Mouse (Mus musculus) liver, adult 2 months (tissue): ENCODE data around the gene Fzd5.

Experiments
- CTCF ChIP-seq: fragments of 200-500 bp; IDR thresholded peaks from 2 replicates; pipeline ENCODE4 v1.5.1; 2011; ENCODE audit warnings: low read depth, low read length, control low read depth
- POLR2A ChIP-seq: fragments of 200-500 bp; IDR thresholded peaks from 2 replicates; pipeline ENCODE4 v1.6.1; 2011; ENCODE audit warnings: low read length, control low read depth; ENCODE audit not compliant: insufficient read depth; ENCODE audit errors: extremely low read depth

DNA sequence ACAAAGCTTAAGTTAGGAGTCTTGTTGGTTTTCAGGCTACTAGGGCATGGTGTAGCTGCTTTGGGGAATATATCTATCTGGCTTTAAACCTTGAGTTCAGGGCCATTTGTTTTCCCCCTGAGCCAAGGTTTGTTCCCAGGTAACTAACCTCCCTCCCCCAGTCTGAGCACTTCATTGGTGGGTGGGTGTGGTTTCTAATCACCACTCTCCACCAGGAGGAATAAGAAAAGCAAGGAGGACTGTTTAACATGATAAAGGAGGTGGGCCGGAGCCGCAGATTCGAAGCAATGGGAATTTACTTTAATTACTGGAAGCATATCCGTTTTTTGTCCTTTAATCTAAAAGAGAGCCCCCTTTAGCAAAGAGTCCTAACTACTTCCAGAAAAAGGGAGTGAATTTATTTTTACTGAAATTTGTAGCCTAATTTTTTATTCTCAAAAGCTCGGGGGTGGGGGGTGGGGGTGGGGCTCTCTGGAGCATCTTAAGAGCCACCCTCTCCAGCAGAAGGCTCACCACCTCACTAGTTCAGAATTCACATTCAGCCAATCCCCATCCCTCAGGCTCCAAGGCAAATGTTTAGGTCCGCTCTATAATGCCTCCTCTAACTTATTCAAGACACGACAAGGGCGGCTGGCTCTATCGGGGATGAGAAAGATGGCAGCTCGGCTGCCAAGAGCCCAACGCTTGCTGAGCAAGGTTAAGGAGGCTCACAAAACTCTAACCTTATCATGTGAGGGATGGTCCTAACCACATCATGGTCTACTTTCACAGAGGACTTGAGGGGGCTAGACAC is 3.9 kb downstream of the Fzd5 start:
- no peak for TF ChIP-seq CTCF
- no peak for TF ChIP-seq POLR2A
